Mouse (Mus musculus) monocyte, adult 5-6 weeks (primary cell): ENCODE data around the gene Lgr4. TPM values are rescaled to one million over a fixed set of nuclear protein-coding genes. Genes with fewer than 3 reads are reported as not detected.

Experiments
- ATAC-seq: fragments of 153-309, 156-312 bp; replicated peaks from 2 replicates; pipeline ENCODE4 v1.8.0; 2017; ENCODE audit warnings: mild to moderate bottlenecking; ENCODE audit not compliant: low TSS enrichment, insufficient number of reproducible peaks, severe bottlenecking, poor library complexity, low FRiP score
- total RNA-seq: library from RNA; stranded (forward); fragments of 200-1000, 200-491, 200-594 nt; gene quantifications from 3 replicates; pipeline ENCODE4 v1.2.3, GENCODE M21; 2017

Gene Lgr4
- total RNA-seq, 1 experiment from 2014 or later = 0.86 TPM

DNA sequence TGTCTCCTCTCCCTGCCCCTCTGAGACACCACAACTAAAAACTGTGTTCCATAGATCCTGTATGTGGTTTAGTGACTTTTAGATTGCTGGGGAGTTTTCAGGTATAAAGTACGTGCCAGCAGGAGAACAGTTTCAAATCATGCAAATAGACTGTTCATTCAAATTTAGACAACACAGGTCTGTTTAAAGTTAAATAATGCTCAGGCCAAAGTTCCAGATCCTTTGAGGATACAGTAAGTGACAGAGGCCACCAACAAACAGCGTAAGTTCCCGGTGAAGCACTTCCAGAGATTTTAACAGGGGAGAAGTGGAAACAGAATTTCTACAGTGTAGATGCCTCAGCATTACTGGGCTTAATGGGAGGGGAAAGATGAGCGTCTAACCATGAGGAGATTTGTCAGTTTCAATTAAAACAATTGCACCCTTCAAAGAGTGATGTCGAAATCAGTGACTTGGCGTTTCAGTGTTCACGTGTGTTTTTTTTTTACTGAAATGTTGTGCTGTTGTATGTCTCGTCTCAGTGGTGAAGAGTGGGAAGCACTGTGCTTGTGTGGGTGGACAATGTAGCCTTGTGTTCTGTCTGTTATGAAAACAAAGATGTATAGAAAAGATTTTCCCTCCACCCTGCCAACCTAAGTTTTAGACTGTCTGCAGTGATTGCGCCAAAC lies 48.4 kb downstream of the Lgr4 start:
- ATAC-seq = no peak

DNA sequence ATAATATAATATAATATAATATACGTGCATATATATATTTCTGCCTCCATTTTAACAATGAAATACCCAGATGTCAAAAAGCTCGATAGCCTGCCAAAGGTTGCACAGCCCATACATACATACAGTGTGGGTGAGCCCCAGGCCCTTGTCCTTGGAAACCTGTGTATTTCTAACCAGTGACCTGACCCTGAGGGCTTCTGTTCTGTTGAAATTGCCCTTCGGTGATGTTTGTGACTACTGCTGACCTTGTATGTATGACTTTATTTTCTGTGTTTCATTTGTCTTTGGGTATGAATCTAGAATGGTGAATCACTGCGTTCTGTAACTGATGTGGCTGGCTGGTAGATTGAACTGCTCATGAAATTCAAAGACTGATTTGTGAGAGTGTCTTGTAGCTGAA lies 49.4 kb downstream of the Lgr4 start:
- ATAC-seq = no peak

DNA sequence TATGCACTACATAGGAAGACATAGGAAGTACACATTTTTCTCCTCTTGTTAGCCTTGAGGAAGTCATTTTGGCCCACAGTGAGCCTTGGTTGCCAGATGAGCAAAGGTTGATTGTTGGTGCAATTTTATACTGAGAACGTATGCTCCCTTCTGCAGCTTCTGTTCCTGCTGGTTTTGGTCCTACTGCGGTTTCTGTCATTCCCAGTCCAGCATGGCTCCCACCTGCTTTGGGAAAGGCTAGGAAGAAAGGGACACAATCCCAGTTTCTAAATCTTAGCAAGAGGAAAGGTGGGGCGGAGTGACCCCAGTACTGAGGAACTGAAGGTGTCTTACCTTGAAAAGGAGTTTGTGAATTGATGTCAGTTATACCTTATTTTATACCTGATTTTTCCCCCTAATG lies 51.9 kb downstream of the Lgr4 start:
- no peak for ATAC-seq

DNA sequence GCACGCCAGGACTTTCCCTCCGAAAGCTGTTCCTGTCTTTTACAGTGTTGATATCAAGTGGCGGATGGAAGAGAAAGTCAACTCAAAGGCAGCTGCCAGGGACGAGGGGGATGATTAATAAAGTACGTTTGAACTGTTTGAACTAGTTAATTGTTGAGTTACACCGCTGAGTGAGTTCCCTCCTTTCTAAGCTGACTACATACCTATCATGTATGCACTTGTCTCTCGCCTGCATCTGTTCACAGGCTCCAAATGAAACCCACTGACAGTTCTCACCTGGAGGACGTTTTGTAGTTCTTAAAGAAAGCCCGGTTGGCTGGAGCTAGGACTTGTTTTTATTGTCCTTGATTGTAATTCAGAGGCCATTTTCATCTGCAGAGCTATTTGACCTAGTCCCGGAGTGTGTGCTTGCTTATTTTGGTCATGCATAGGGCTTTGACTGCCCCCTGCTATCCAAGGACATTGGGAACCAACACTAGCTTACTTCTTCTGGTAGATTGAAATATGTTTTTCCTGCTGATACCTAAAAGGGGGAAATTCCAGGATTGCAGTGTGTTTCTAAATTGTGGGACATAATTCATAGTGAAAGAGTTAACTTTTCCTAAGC lies 52.6 kb downstream of the Lgr4 start:
- ATAC-seq = no peak

DNA sequence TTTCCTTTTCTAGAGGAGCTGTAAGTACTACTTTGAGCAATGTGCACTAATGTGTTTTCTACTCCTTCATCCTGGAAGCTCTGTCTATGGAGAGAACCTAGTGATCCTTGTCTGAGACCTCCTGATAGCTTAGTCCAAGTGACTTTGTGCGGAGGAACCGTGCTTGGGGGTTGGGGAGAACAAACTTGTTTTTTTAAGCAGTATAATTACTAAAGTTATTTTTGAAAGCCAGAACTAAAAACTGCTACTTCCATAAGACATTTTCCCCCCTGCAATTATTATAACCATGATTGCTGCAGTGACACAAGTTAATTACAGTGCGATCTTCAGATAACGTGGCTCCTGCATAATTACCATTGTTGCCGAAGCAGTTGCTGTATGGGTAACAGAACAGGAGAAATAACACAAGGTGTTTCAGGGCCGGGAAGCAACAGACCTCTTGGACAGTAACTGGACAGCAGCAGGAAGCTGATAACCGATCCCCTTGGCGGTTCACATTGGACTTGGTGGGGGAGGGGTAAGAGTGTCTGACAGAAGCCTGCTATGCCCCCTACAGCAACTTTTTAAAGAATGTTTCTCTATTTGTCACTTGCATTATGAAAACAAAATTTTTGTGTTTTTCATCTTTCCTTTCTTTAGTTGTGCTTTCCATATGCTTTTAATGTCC lies 53.4 kb downstream of the Lgr4 start:
- ATAC-seq = no peak

DNA sequence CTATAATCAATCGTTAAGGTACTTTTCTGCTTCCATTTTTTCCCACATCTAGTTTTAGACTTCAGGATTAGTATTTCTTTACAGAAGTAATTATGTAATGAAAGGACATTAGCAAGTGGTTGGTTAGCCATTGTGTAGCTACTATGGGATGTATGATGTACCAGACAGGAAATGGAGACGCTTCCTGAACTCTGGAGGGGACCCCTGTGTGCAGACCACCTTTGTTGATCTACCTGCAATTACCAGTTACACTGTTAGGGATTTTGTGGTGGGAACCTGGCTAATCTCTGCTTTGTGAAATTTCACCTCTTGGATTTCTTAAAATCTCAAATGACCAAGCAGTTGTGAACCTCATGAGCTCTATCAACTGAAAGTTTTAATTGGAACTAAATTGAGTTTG lies 54.9 kb downstream of the Lgr4 start:
- no peak for ATAC-seq

DNA sequence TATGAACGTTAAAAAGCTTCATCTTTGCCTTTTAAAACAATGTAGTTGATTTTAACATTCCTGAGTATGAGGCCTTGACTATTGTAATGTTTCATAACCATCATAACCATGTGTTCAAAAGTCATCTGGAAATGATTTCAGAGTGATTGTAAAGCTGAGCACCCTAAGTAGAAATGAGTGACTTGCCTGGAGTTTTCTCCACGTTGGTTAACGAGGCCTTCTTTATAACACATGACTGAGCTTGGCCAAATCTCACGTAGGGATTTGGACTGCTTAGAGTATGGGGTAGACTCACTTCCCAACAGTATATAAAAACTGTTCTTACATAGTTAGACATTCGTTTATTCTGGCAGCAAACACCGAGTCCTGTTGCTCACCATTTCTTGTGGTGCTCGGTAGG lies 55.5 kb downstream of the Lgr4 start:
- no peak for ATAC-seq

DNA sequence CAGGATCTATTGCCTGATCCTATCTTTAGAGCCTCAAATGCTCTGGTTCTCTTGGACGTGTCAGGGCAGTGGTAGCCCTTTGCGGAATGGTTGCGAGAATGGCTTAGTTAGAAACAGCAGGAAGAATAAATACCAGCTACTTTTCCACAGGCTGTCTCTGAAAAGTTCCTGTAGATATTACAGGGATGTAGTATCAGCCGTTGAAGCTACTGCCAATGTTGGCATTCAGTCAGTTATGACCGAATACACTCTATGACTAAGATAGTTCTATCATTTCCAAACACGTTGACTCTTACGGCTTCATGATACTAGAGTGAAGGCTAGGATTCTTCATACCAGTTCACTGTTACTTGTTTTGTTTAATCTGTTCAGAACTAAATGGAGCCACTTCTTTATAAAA lies 57.4 kb downstream of the Lgr4 start:
- ATAC-seq = no peak

DNA sequence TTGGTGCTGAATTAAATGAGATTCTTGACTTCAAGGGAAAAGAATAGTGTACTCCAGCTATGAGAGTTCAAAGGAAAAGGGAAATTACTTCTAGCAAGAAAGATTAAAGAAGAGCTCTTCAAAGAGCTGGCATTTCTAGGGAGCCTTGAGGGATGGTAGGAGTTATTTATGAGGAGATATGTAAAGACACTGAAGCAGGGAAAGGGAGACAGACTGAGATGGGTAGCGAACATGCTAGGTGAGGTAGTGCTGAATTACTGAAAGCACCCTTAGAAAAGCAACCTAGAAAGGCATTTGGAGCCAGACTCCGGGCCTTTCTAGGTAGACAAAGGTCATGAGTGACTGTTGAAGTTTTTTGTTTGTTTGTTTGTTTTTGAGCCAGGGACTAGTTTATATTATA lies 58.7 kb downstream of the Lgr4 start:
- no peak for ATAC-seq

DNA sequence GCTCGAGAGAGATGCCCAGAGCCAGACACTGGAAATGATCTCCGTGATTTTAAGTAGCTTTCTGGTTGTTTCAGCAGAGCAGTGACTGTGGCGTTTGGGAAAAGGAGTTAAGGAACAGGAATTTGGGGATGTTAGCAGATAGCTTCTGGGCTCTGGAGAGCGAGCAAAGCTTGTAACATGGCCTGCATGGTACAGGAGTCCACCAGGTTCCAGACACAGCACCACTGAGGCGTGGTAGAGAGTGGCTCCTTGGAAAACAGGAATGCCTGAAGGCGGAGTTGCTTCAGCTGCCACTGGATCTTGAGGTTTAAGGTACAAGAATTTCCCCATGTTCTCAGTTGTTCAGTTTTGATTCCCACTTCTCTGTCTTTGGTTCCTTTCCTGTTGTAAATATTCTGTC lies 59.9 kb downstream of the Lgr4 start:
- no peak for ATAC-seq

DNA sequence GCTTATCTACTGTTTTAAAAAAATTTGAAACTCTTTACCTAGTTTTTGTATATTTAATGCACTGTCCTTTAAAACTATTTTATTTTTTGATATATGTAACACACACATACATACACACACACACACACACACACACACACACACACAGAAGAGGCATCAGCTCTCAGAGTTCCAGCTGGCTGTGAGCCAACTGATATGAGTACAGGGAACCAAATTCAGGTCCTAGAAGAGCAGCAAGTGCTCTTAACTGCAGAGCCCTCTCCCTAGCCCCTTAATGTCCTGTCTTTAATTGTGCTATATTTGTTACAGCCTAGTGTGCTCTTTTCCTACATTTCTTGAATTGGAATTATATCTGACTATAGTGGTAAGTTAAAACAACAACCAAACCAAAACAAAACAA lies 61.8 kb downstream of the Lgr4 start:
- no peak for ATAC-seq

DNA sequence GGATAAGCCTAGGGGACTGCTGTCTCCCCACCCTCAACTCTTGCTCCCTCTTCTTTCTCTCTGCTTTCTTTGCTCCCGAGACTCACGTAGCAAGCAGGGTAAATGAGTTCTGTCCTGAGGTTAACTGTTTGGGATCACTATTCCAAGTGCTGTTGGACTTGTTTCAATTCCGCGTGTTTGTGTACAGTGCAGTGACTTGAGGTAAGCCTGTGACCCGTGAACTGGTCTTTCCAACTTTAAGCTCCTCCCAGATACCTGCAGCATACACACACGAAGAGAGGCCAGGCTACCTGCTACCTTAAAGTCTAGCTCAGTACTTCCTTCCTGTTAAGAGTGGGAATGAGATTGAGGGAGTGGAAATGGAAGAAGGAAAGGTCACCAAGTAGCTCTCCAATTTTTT lies 66.0 kb downstream of the Lgr4 start:
- ATAC-seq = no peak

DNA sequence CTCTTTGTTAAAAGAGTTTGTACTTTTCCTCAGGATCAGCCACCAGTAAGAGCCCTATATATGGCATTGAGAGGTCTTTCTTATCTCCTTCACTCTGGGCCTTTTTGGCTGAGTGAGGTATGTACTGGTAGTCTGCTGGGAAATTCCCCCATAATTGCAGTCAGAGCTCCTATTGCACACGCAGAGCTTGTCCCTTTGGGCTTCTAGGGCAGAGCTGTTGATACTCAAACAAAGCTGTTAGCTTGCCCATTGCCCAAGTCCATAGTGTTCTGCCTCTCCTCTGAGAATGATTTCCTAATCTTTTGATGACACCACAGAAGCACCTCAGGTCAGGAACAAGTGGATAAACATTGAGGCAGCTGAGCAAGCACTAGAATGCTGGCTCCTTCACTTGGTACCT lies 67.5 kb downstream of the Lgr4 start:
- ATAC-seq = no peak

DNA sequence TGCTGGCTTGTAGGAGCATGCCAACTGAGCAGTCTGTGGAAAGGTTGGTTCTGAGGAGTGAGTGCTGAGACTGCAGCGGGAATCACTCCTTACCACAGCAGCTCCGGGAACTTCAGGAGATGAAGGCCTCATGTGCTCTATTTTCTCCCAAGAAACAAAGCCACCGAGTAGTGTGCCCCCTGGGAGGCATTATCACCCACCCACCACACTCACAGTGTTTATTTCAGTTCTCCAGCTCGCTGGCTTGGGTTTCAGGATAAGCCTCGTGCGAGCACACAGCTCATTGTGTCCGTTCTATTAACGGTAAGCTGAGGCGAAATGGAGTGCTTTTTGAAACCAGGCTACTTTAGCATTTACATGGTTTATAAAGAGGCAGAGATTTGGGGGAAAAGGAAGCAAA lies 68.1 kb downstream of the Lgr4 start:
- ATAC-seq = no peak

DNA sequence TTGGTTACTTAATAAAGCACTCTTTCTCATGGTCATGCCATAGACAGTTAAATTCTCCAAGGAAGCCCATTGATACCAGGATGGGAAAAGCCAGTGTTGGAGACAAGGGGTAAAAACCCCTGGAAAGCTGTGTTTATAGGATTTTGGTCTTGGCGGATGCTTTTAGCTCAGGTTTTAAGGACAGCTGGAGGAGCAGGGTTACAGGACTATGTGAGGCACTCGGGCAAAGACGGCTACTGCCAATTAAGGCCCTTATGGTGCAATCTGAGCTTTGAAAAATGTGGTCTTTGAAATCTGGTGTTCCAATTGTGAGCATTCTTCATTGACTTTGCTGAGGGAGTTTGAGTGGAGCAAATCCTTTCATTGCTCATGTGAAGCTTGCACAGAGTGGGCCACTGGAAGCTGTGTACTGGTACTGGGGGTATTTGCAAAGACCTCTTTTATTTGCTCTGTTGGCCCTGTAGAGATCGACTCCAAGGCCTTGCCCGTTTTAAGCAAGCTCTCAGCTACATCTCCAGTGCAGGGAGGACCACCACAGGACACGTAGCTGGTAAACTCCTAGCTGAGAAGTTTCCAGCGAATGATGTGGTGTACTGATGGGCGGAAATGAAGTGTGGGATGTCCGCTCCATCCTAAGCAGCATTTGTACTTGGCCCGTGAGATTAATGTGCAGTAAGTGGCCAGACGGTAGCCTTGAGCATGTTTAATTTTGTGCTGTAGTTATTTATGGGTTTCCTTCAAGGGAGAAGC lies 68.8 kb downstream of the Lgr4 start:
- no peak for ATAC-seq

DNA sequence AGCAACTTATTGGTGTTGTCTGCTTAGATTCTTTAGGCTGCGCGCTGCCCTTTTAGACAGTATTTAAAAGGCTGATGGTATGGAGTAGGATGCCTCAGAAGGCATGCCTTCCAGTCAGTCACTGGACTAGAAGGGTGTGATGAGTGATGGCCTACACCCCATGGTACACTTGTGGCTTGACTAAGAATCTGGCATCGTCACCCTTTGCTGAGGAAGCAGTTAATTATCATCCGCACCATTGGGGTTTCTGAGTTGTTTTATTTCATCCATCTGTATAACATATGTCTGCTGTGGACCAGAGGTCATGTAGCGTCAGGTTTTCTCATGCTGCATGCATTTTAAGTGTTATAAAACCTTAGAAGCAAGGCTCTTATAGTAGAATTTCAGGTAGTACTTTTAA lies 70.5 kb downstream of the Lgr4 start:
- ATAC-seq = no peak

DNA sequence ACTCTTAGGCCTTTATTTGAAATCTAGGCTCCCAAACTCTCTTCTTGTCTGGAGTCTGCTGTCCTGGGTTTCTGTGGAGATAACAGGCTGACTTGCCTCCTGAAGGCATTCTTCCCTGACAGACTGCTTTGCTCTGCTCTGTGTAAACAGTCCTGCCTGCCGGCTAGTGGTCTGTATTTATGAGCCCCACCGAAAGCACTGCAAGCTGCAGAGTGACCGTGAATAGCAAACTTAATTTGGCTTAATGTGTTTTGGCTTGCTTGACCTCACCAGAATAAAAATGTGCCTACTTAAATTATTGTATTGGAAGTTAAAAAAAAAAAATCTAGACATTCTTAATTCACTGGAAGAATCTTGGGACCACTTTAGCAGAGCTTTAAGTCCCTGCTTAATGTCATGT lies 71.7 kb downstream of the Lgr4 start:
- ATAC-seq = no peak

DNA sequence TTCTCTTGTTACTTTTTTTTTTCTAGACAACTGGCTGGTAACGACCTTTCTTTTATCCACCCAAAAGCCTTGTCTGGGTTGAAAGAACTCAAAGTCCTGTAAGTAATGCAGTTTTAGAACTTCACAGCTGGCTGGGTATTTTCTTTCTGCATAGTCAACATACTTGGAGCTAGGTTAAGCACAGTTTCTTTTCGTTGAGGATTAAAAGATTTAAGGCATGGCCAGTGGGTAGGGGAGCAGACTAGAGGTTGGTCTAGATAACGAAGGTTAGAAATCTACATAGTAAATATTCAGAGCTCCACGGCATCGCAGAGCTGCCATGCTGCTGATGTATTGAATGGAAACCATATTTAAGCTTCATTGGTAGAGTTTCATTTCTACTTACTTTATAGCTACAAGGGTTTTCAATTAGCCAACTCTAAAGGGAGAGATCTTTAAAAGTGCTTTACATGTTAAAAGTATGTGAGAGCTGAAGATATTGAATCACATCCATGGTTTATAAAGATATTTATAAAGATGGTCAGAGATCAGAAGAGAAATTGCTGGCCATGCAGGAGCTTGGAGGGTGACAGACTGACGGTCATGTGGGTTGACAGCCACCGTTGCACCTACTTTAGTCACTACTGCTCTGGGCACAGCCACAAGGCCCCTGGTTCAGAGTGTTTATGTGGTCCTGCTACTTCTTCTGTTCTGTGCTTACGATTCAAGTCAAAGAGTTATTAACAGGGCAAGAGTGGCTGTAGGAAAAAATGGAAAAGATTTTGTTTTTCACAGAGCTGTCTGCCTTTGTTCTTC lies 72.4 kb downstream of the Lgr4 start:
- ATAC-seq = no peak

DNA sequence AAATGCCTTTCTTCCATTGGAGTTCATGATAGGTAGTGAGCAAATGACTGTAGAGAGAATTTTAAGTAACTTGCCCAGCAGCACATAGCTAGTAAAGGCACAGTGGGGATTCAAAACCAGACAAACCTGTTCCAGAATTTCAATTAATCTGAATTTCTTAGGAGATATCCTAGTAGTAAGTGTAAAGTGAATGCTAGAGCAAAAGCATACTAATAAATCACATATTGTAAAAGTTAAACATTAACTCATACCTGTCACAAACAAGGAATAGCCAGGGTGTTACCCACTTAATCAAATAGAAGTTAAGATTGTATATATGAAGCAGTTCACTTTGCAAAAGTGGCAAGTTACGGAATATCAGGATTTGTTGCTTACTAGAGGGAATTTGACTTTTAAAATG lies 74.3 kb downstream of the Lgr4 start:
- ATAC-seq = no peak
